Mouse (Mus musculus) liver, embryonic 15.5 days (tissue): ENCODE measurements at regions not wholly inside any gene's neighbourhood (a gene's known extent, or its start where the extent isn't known, plus 50 kb on each side); places are given as distances from the start of the nearest gene placed in this dataset.

Experiments
- ATAC-seq: fragments of 200-750 bp; cut with Nextera tagmentation; 2 replicates; pipeline ENCODE4 v1.8.0; 2017; ENCODE audit warnings: moderate number of reproducible peaks, mild to moderate bottlenecking, moderate library complexity; ENCODE audit not compliant: insufficient read depth
- H3K27ac ChIP-seq: fragments of 300-500 bp; sonication (generic); replicated peaks from 2 replicates; pipeline ENCODE4 v1.5.1; 2015; ENCODE audit warnings: mild to moderate bottlenecking, inconsistent platforms
- H3K27me3 ChIP-seq: fragments of 300-500 bp; sonication (generic); 2 replicates; pipeline ENCODE4 v1.6.1; 2015; ENCODE audit warnings: mild to moderate bottlenecking, inconsistent platforms
- H3K36me3 ChIP-seq: fragments of 300-500 bp; sonication (generic); replicated peaks from 2 replicates; pipeline ENCODE4 v1.6.1; 2015; ENCODE audit warnings: moderate library complexity, mild to moderate bottlenecking, inconsistent platforms
- H3K4me1 ChIP-seq: fragments of 300-500 bp; sonication (generic); replicated peaks from 2 replicates; pipeline ENCODE4 v1.6.1; 2015; ENCODE audit warnings: inconsistent platforms
- H3K4me2 ChIP-seq: fragments of 300-500 bp; sonication (generic); 2 replicates; pipeline ENCODE4 v1.6.1; 2015; ENCODE audit warnings: moderate library complexity, mild to moderate bottlenecking, inconsistent platforms
- H3K4me3 ChIP-seq: fragments of 300-500 bp; sonication (generic); replicated peaks from 2 replicates; pipeline ENCODE4 v1.5.1; 2015; ENCODE audit warnings: mild to moderate bottlenecking, inconsistent platforms
- H3K9ac ChIP-seq: fragments of 300-500 bp; sonication (generic); 2 replicates; pipeline ENCODE4 v1.6.1; 2015; ENCODE audit warnings: moderate library complexity, mild to moderate bottlenecking, inconsistent platforms
- H3K9me3 ChIP-seq: fragments of 300-500 bp; sonication (generic); replicated peaks from 2 replicates; pipeline ENCODE4 v1.6.1; 2016; ENCODE audit warnings: inconsistent platforms
- WGBS: fragments of 180-500 bp; shearing (Covaris S2); methylation state at CpG from one replicate; pipeline ENCODE4 v1.1.7; 2015; ENCODE audit warnings: mixed read lengths; ENCODE audit not compliant: insufficient replicate concordance; 5-methylcytosine and 5-hydroxymethylcytosine counted together

- no peaks in the 10 kb centered on the region for H3K4me1 ChIP-seq
- no peak overlapping the region for H3K4me2 ChIP-seq
- H3K27me3 ChIP-seq, result peaks cover 64% of the 10 kb centered on the region
- no peaks in the 10 kb centered on the region for H3K36me3 ChIP-seq
- no peak overlapping the region for H3K4me3 ChIP-seq
- H3K9ac ChIP-seq, result no peak overlapping the region
- no peak overlapping the region for H3K27ac ChIP-seq
- no peak for ATAC-seq
- no peaks in the 10 kb centered on the region for H3K9me3 ChIP-seq
- 54% methylated on average over 6 of the region's 6 CpGs for WGBS
These were observed 68.6 kb downstream of the Dad1 start for GRCm38 (mm10) chr14:54185265-54185830.

GRCm38 (mm10) chr14:54183873-54184272 is 70.0 kb downstream of the Dad1 start:
- Histone ChIP-seq H3K4me1 (no peaks in the 10 kb centered on the region), H3K27ac (no peak overlapping the region), H3K36me3 (no peaks in the 10 kb centered on the region), H3K9me3 (no peaks in the 10 kb centered on the region), H3K4me3 (no peak overlapping the region), H3K4me2 (no peak overlapping the region), H3K9ac (no peak overlapping the region), H3K27me3 (peaks cover 64% of the 10 kb centered on the region)
- no peak for ATAC-seq
- 60% methylated on average over 3 of the region's 3 CpGs for WGBS

GRCm38 (mm10) chr14:54182838-54183237 is 71.1 kb downstream of the Dad1 start:
- WGBS, result 64% methylated on average over 10 of the region's 10 CpGs
- no peaks in the 10 kb centered on the region for H3K9me3 ChIP-seq
- no peak overlapping the region for H3K4me2 ChIP-seq
- no peak overlapping the region for H3K9ac ChIP-seq
- no peak for ATAC-seq
- H3K4me1 ChIP-seq, result no peaks in the 10 kb centered on the region
- no peak overlapping the region for H3K4me3 ChIP-seq
- H3K27me3 ChIP-seq, result peaks cover 73% of the 10 kb centered on the region
- no peaks in the 10 kb centered on the region for H3K36me3 ChIP-seq
- no peak overlapping the region for H3K27ac ChIP-seq

GRCm38 (mm10) chr14:54181306-54181705 is 72.6 kb downstream of the Dad1 start:
- H3K4me2 ChIP-seq, result no peak overlapping the region
- no peak overlapping the region for H3K27ac ChIP-seq
- peaks cover 77% of the 10 kb centered on the region for H3K27me3 ChIP-seq
- ATAC-seq, result no peak
- no peak overlapping the region for H3K9ac ChIP-seq
- 70% methylated on average over 3 of the region's 3 CpGs for WGBS
- no peaks in the 10 kb centered on the region for H3K9me3 ChIP-seq
- H3K4me3 ChIP-seq, result no peak overlapping the region
- H3K4me1 ChIP-seq, result peaks cover 3% of the 10 kb centered on the region; the same call in 1 of the 2 replicates
- no peaks in the 10 kb centered on the region for H3K36me3 ChIP-seq

- no peaks in the 10 kb centered on the region for H3K9me3 ChIP-seq
- H3K4me2 ChIP-seq, result no peak overlapping the region
- no peak overlapping the region for H3K27ac ChIP-seq
- no peak for ATAC-seq
- H3K9ac ChIP-seq, result no peak overlapping the region
- WGBS, result 68% methylated on average over 3 of the region's 3 CpGs
- no peak overlapping the region for H3K4me3 ChIP-seq
- H3K4me1 ChIP-seq, result peaks cover 3% of the 10 kb centered on the region; the same call in 1 of the 2 replicates
- H3K36me3 ChIP-seq, result no peaks in the 10 kb centered on the region
- H3K27me3 ChIP-seq, result peaks cover 77% of the 10 kb centered on the region
These were observed 73.2 kb downstream of the Dad1 start for GRCm38 (mm10) chr14:54180754-54181153.

GRCm38 (mm10) chr14:54180271-54180670 is 73.6 kb downstream of the Dad1 start:
- Histone ChIP-seq H3K4me1 (peaks cover 3% of the 10 kb centered on the region; the same call in 1 of the 2 replicates), H3K36me3 (no peaks in the 10 kb centered on the region), H3K27me3 (peaks cover 77% of the 10 kb centered on the region), H3K4me2 (no peak overlapping the region), H3K9me3 (no peaks in the 10 kb centered on the region), H3K4me3 (no peak overlapping the region), H3K9ac (no peak overlapping the region), H3K27ac (no peak overlapping the region)
- 37% methylated on average over 3 of the region's 3 CpGs for WGBS
- no peak for ATAC-seq

GRCm38 (mm10) chr14:54178856-54179255 is 75.0 kb downstream of the Dad1 start:
- no peaks in the 10 kb centered on the region for H3K36me3 ChIP-seq
- no peaks in the 10 kb centered on the region for H3K9me3 ChIP-seq
- no peak overlapping the region for H3K4me3 ChIP-seq
- H3K9ac ChIP-seq, result no peak overlapping the region
- no peak for ATAC-seq
- peaks cover 77% of the 10 kb centered on the region for H3K27me3 ChIP-seq
- no peak overlapping the region for H3K27ac ChIP-seq
- no peak overlapping the region for H3K4me2 ChIP-seq
- peaks cover 3% of the 10 kb centered on the region; the same call in 1 of the 2 replicates for H3K4me1 ChIP-seq
- WGBS, result 60% methylated on average over 3 of the region's 3 CpGs

GRCm38 (mm10) chr14:54176469-54176868 is 77.4 kb downstream of the Dad1 start:
- Histone ChIP-seq H3K4me3 (no peak overlapping the region), H3K27ac (no peak overlapping the region), H3K4me1 (peaks cover 3% of the 10 kb centered on the region; the same call in 1 of the 2 replicates), H3K4me2 (no peak overlapping the region), H3K36me3 (no peaks in the 10 kb centered on the region), H3K9ac (no peak overlapping the region), H3K9me3 (no peaks in the 10 kb centered on the region), H3K27me3 (peaks cover 76% of the 10 kb centered on the region)
- 12% methylated on average over 14 of the region's 14 CpGs for WGBS
- ATAC-seq, result no peak

- H3K27ac ChIP-seq, result no peak overlapping the region
- H3K36me3 ChIP-seq, result no peaks in the 10 kb centered on the region
- 49% methylated on average over 5 of the region's 5 CpGs for WGBS
- peaks cover 81% of the 10 kb centered on the region for H3K27me3 ChIP-seq
- no peak overlapping the region for H3K4me2 ChIP-seq
- no peak overlapping the region for H3K9ac ChIP-seq
- H3K4me1 ChIP-seq, result peaks cover 3% of the 10 kb centered on the region; the same call in 1 of the 2 replicates
- H3K9me3 ChIP-seq, result no peaks in the 10 kb centered on the region
- H3K4me3 ChIP-seq, result no peak overlapping the region
- no peak for ATAC-seq
These were observed 78.4 kb downstream of the Dad1 start for GRCm38 (mm10) chr14:54175476-54175875.

- 66% methylated on average over 5 of the region's 5 CpGs for WGBS
- no peak overlapping the region for H3K27ac ChIP-seq
- peaks cover 73% of the 10 kb centered on the region for H3K27me3 ChIP-seq
These were observed 80.6 kb downstream of the Dad1 start for GRCm38 (mm10) chr14:54173316-54173715.

GRCm38 (mm10) chr14:54169254-54169653 is 84.7 kb downstream of the Dad1 start:
- Histone ChIP-seq H3K4me1 (no peaks in the 10 kb centered on the region), H3K9ac (no peak overlapping the region), H3K4me3 (no peak overlapping the region), H3K27me3 (peaks cover 68% of the 10 kb centered on the region), H3K36me3 (no peaks in the 10 kb centered on the region), H3K9me3 (no peaks in the 10 kb centered on the region), H3K4me2 (no peak overlapping the region), H3K27ac (no peak overlapping the region)
- ATAC-seq, result no peak
- WGBS, result 77% methylated on average over 7 of the region's 7 CpGs

More at GRCm38 (mm10) chr14:54173316-54173715, 80.6 kb downstream of the Dad1 start:
- Histone ChIP-seq H3K4me1 (peaks cover 3% of the 10 kb centered on the region; the same call in 1 of the 2 replicates), H3K4me2 (no peak overlapping the region), H3K4me3 (no peak overlapping the region), H3K9me3 (no peaks in the 10 kb centered on the region), H3K36me3 (no peaks in the 10 kb centered on the region), H3K9ac (no peak overlapping the region)
- ATAC-seq, result no peak

GRCm38 (mm10) chr14:54168414-54168931 is 85.4 kb downstream of the Dad1 start:
- H3K4me3 ChIP-seq, result no peak overlapping the region
- peaks cover 66% of the 10 kb centered on the region for H3K27me3 ChIP-seq
- no peak overlapping the region for H3K9ac ChIP-seq
- no peak overlapping the region for H3K4me2 ChIP-seq
- H3K4me1 ChIP-seq, result no peaks in the 10 kb centered on the region
- no peak for ATAC-seq
- no peaks in the 10 kb centered on the region for H3K9me3 ChIP-seq
- no peak overlapping the region for H3K27ac ChIP-seq
- H3K36me3 ChIP-seq, result no peaks in the 10 kb centered on the region
- 41% methylated on average over 4 of the region's 4 CpGs for WGBS
